Mouse (Mus musculus) v-Abl transformed pro-B cells (cell line): ENCODE measurements around the gene Hmgcl.

ENCODE experiments used
- in situ Hi-C, 2 experiments: fragments of 400-800 bp; cut with MboI; formaldehyde crosslinking; loops; one replicate each; pipeline ENCODE4 v1.15.1; 2025; ENCODE audit not compliant: unreplicated experiment in 2 of 2

Gene Hmgcl

DNA sequence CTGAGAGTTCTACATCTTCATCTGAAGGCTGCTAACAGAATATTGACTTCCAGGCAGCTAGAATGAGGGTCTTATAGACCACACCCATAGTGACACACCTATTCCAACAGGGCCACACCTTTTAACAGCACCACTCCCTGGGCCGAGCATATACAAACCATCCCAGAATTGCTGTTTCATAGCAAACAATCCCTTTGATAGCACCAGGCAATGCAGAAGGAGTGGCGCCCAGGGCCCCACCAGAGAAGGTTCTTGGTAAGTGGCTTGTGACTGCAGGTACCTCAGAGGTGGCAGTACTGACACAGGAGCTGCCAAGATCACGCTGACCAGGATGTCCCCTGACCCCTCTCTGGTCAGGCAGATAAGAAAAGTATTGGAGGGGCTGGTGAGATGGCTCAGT, 6.9 kb downstream of the Hmgcl start:
- in situ Hi-C loops, result loop anchor here (5.0 to 10.0 kb wide), 2 partner anchors 202 to 209 kb away; no protein-coding TSS in a partner anchor

DNA sequence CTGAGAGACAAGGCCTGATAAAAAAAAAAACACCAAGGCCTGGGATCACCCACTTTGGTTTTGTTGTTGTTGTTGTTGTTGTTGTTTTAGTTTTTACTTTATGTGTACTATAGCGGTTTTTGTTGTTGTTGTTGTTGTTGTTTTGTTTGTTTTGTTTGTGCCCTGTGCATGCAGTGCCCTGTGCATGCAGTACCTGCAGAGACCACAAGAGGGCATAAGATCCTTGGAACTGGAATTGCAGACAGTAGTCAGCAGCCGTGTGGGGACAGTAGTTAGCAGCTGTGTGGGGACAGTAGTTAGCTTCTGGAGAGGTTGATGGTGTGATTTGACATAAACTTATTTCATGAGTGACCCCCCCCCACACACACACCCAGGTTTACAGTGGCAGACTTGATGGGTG, 8.0 kb downstream of the Hmgcl start:
- in situ Hi-C loops, result loop anchor here (5.0 to 10.0 kb wide), 2 partner anchors 201 to 208 kb away; no protein-coding TSS in a partner anchor

DNA sequence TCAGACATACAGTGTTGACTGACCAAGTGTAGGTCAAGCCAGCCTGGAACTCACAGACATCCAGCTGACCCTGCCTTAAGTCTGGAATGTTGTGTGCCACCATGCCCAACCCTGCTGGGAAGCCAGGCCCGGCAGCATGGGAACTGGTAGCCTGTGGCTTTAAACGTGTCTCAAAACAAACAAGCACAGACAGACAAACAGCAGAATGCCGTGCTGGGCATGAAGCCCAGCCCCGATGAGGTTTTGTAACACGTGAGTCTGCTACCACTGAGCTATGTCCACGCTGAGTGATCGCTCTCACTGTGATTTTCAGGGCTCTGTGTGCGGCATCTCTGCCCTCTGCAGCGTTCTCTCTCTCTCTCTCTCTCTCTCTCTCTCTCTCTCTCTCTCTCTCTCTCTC, 9.6 kb downstream of the Hmgcl start:
- in situ Hi-C loops, result loop anchor here in 1 of 2 experiments (10.0 kb wide), 1 partner anchor 199 kb away; no protein-coding TSS in a partner anchor

DNA sequence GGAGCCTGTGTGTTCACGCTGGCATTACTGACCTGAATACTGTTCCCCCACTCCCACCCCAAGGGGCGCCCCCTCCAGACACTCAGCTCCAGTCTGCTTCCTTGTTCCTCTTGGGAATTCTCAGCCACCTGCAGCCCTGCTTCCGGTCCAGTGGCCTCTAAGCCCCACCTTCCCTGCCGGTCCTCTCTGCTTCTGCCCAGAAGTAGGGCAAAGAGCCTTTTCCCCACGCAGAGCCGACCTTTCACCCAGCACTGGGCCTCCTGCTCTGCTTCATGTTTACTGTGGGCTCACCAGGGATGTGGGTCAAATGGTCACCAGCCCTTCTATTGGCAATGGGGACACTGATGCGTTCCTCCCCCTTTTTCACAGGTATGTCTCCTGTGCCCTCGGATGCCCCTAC, 12.1 kb downstream of the Hmgcl start:
- in situ Hi-C loops, result loop anchor here in 1 of 2 experiments (10.0 kb wide), 1 partner anchor 196 kb away; no protein-coding TSS in a partner anchor

DNA sequence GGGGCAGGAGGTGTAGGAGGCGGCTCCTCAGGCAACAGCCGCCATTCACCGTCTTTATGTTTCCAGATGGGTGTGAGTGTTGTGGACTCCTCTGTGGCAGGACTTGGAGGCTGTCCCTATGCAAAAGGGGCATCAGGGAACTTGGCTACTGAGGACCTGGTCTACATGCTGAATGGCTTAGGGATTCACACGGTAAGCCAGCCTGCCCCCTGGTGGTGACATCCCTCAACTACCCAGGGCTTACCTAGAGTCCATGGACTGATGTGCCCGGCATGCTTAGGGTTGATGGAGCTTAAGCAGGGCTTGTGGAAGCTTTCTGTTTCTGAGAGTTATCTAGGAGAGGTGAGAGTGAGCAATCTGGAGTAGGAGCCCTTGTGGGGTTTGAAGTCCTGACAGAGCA, 14.5 kb downstream of the Hmgcl start:
- in situ Hi-C loops, result loop anchor here in 1 of 2 experiments (5.0 kb wide), 1 partner anchor 92 kb away; the partner anchor contains the start of gene Rpl11

DNA sequence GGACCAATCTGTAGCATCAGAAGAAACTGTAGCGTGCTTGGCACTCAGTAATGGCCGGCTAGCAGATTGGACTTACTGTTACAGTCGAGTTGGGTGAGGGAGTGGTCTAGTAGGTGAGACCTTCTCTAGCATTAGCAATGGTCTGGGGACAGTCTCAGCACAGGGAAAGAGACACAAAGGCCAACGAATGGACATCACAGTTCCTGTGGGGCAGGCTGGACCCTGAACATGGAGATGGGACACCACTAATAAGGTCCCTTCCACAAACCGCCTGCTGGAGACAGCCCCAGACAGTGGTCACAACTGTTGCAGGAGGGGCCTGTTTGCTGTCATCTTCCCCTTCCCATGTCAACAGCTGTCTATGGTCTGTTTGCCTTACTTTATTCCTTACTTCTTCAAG, 15.5 kb downstream of the Hmgcl start:
- in situ Hi-C loops, result loop anchor here in 1 of 2 experiments (5.0 kb wide), 1 partner anchor 91 kb away; the partner anchor contains the start of gene Rpl11

DNA sequence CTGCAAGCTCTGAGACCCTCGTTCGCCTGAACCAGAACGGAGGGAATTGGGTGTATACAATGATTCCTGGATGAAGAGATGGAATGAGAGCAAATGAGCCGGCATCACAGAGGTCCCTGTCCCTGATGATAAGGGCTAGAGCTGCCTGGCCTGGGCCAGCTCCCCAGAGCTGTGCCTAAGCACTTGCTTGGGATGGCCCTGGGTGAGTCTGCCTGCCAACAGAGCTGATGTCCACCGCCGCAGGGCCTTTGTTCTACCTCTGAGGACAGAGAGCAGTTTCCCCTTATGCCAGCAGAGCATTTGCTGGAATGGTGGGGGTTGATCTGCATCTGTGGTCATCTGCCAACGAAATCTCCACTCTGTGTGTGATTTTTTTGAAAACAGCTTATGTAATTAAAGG, 15.9 kb downstream of the Hmgcl start:
- in situ Hi-C loops, result loop anchor here in 1 of 2 experiments (5.0 kb wide), 1 partner anchor 90 kb away; the partner anchor contains the start of gene Rpl11

DNA sequence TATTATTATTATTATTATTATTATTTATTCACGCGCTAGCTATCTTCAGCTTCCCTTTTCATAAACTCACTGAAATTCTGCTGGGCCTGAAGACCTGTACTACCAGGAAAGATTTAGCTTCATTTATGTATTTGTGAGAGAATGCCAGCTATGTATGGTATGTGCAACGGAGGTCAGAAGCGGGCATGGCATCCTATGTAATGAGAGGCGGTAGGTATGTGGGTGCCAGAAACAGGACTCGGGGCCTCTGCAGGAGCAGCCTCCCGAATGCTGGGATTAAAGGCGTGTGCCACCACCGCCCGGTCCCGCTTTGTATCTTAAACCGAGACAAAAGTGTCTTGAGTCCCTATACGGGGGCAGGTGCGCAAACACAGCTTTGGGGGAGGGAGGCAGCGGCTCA, 16.7 kb downstream of the Hmgcl start:
- in situ Hi-C loops, result loop anchor here in 1 of 2 experiments (5.0 kb wide), 1 partner anchor 89 kb away; the partner anchor contains the start of gene Rpl11

DNA sequence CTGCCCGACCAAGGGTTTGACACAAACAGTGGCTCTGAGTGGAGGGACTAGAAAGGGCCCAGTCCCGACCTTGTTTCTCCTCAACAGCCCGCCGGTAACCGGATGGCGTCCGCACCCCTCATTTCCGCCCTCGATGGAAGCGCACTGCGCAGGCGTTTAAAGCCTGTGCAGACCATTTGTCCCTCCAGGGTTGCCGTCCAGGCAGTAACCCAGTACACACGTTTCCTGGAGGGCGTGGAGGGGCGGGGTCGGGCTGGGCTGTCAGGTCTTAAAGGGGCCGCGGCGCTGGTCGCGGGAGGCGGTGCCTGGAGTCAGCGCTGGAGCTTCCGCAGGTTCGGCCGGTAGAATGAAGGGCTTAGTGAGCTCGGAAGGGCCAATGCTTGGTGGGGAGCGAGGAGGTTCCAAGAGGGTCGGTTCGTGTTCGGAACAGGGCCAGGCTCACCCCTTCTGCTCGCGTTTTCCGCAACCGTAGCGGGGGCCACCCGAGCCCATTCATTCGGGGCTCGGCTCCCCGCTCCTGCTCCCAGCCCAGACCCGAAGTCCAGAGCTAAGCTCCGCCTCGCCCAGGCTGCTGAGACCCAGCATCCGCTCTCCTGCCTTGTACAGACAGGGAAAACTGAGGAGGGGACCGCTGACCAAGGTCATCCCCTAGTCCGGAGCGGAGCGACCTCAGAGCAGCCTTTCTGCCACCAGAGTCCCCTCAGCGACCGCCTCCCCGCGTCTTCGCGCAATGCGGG, 17.4 kb downstream of the Hmgcl start, which contains the start of gene Gale:
TSS of gene Gale (plus strand) at position 271 of the 737 bp plus-strand sequence.
- in situ Hi-C loops, result loop anchor here in 1 of 2 experiments (5.0 kb wide), 1 partner anchor 89 kb away; the partner anchor contains the start of gene Rpl11

DNA sequence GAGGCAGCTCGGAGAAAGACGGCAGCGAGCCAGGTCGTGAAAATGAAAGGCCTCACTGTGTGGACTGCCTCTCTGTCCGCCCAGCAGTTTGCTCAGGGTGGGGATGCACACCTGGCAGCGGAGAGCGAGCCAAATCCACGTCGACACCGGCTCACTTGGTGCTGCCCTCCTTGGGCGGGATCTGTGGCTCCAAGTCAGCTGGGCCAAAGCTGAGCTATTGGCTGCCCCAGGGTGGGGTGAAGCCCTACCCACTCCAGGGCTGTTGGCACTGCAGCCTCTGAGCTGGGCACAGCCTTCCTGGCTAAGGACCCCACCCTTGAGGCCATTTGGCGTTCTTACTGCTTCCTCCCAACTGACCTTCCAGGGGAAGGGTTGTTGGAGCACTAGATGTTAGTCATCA, 18.2 kb downstream of the Hmgcl start:
- in situ Hi-C loops, result loop anchor here in 1 of 2 experiments (5.0 kb wide), 1 partner anchor 88 kb away; the partner anchor contains the start of gene Rpl11

DNA sequence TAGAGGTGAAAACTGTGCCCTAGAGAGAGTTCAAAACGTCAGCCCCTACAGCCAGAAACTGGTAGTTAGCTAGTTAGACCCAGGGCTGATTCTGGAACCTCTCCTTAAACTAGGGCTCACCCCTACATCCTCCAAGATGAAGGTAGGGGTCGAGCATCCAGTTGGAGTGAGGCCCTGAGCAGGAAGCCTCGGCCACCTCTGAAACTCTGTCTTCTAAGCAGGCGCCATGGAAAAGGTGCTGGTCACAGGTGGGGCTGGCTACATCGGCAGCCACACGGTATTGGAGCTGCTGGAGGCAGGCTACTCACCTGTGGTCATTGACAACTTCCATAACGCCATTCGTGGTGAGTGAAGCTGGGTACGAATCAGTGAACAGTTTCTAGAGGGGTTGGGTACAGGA, 18.9 kb downstream of the Hmgcl start:
- in situ Hi-C loops, result no loop called here

DNA sequence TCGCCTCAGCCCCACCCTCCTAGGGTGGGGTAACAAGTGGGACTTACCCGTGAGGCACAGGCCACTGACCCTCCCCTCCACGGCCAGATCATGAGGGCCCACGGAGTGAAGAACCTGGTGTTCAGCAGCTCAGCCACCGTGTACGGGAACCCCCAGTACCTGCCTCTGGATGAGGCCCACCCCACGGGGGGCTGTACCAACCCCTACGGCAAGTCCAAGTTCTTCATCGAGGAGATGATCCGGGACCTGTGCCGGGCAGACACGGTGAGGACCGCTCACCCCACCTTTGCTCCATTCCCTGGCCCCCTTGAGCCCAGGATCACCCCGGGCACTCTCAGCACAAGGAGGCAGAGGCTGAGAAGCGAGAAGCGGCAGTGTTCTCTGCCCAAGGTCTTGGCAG, 20.0 kb downstream of the Hmgcl start:
- in situ Hi-C loops, result no loop called here

DNA sequence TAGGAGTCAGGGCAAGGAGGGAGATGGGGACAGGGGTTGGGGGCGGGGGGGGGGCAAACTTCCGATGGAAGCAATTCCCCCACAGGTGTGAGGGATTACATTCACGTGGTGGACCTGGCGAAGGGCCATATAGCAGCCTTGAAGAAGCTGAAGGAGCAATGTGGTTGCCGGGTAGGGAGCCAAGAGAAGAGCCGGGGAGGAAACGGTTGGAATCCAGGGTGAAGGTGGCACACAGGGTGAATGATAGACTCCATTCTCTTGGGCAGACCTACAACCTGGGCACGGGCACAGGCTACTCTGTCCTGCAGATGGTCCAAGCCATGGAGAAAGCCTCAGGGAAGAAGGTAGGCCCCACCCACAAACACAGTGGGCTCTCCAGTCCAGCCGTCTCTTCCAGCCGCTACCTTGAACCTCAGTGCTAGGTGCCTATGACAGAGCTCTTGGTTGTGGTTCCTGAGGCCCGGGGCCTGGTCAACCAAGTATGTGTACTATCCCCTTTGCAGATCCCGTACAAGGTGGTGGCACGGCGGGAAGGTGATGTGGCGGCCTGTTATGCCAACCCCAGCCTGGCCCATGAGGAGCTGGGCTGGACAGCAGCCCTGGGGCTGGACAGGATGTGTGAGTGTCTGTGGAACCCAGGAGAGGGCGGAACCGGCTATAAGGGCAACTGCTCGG, 21.0 kb downstream of the Hmgcl start:
- in situ Hi-C loops, result no loop called here

DNA sequence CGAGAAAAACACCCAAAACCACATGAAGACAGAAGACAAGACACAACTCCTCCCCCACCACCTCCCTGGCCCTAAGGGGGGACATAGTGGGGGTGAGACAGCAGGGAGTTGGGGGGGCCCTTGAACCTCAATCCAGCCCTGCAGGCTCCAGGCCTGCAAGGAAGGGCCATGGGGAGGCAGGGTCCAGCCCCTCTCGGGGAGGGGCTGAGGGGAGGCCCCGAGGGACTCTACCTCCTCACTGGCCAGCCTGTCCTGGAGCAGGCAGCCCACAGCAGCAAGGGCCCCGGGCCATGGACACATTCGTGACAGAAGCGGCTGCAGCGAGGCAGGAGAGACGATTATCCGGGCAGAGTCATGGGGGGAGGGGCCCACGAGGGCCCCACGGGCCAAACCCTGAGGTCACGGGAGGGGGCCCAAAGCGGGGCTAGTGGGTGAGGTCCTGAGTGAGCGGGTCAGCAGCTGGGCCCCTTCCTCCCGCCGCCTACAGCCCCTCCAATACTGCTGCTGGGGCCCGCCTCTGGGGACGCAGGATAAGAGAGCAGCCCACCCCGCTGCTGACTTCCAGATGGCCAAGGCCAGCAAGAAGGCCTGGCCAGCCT, 22.1 kb downstream of the Hmgcl start:
- in situ Hi-C loops, result no loop called here

DNA sequence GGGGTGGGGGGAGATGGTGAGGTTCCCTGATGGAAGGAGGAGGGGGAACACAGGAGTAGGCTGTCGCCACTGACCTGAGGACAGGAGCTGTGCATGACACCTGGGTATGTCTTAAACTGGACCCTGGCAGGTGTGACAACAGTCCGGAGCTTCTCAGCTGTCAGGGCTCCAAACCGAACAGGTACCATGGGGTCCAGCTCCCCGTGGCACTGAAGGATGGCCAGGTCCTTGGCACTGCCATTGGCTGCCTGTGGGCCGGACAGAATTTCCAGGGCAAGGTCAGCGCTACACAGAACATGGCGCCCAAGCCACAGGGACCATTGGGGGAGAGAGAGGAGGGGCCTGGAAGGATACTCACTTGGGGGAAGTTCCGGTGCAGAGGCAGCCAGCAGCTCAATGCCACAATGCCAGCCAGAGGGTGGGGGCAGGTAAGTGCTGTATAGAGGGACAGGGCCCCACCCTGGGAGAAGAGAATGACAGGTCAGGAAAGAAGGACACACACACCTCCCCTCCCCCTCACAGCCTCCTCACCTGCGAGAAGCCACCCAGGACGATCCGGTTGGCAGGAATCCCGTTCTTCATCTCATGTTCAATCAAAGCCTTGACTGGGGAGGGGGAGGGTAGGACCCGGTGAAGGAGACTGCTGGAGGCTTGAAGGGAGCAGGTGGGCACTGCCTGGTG, 23.0 kb downstream of the Hmgcl start:
- in situ Hi-C loops, result no loop called here

DNA sequence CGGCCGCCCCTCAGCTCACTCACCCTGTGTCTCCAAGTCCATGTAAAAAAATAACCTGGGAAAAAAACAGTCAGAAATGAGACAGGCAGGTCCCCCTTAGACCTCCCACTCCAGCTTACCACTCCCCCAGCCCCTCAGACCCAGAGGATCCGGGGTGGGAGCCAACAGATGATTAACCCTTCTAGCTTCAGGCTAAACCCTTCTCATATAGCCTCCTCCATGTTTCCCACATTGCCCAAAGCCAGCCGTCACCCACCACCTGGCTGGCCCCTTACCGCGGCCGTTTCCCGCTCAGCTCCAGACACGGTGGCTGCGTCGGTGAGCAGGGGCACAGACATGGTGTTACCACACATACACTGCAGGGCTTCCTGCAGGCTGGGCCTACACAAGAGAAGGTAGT, 24.3 kb downstream of the Hmgcl start:
- in situ Hi-C loops, result no loop called here

DNA sequence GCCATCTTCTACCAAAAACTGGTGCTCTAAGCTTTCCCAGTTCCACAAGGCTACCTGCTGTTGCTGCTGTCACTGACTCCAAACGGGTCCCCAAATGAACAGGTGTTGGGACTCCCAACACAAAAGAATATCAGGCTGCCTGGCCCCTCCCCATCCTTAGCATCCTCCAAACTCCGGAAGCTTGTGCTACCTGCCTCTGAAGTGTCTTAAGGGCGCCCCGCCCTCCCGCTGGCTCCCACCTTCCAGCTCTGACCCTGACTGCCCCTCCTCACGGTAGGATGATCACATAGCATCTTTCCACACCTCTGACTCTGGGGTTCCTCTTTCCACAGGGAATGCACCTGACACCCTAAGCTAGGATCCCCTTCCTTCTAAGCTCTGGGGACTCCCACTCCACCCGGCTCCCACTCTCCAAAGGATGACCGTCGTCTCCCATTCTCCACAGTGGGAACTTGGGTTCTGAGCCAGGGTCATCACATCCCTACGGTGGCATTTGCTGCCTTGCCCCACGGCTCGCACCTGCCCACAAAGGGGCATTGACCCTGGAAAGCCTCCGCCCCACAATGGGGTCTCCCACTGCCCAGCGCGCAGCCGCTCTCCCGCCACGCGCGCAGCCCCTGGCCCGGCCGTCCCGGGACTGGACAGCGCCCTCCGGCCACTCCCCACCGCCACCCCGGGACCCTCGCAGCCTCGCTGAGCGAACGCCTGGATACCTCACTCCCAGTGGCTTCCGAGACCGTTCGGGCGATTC, 25.7 kb downstream of the Hmgcl start:
- in situ Hi-C loops, result no loop called here

DNA sequence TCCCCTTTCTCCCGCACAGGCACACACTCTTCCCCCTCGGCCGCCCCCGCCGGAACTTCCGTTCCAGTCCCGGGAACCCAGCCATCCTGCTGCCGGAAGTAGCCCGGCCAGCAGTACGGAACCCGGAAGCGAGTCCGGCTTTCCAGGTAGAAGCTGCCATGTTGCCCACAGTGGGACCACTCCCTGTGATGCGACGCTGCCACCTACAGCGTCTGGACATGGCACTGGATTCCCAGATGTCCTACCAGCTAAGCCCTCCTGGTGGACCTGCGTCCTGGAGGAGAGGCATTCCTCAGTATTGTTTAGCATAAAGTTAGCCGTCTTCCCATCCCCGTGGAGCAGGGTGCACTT, 26.3 kb downstream of the Hmgcl start, which contains the start of gene Lypla2:
TSS of gene Lypla2 (minus strand) at position 71 of the 351 bp plus-strand sequence.
- in situ Hi-C loops, result no loop called here

DNA sequence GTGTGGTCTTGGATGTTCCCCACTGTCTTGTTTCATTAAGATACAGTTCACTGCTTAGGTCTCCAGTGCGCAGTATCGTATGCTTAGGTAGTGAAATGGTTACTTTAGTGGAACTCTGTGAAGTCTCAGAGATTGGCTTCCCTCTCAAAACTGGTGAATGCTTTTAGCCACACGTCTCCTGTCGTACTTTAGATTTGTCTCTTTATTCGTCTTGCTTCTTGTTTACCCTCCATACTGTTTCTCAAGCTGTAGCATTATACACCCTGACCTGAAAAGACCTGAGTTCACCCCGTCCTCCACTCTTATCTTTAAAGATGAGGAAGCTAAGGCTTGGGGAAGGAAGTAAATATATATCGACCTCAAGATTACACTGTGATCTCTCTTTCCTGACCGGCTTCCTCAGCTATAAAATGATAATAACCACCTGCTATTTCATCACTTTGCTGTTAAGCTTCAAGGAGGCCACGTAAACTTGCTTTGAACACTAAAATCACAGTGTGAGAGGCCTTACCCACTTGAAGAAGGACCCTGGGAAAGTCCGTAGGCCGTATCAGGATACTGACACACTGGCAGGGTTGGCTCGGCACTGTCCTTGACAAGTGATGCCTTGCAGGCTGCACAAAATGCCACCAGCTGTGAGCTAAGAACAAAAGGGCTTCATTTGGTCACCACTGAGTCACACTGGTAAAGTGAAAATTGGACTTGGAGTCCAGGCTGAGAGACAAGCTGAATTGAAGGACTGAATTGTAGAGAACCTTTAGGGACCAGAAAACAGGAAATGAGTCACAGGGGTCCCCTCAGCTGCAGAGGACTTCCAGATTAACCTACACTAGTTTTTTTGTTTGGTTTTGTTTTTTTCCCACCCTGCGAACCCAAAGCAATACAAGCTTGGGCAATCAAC, 26.9 kb downstream of the Hmgcl start:
- in situ Hi-C loops, result no loop called here
